In genomic region chr15:91572421-91573069, GRCm38 (mm10) we compare ENCODE assay signal across 9 mouse cellular contexts. TPM values are rescaled to one million over a fixed set of nuclear protein-coding genes. Genes with fewer than 3 reads are reported as not detected.
DNase-seq lines count a peak whose midpoint lies in the region; ATAC-seq and TF ChIP-seq lines count a peak whose summit lies in the region.
"Had no signal": no experiment of that assay in that cellular context is flagged by ENCODE, and none has a peak within 500 bp of the region (broad histone marks: within the 10 kb centered on the region; RNA-seq: fewer than 3 reads in every experiment).

No protein-coding gene starts in this region.

- peak overlapping the region; percentile 27 for H3K4me3 ChIP-seq in bone marrow, adult 2 months (replicated peaks; ENCODE audit: control insufficient read depth, low read depth, low read length)
- H3K4me3 ChIP-seq in forebrain, embryonic 12.5 days (replicated peaks): peak overlapping the region; percentile 81
- H3K4me3 ChIP-seq in hindbrain, embryonic 10.5 days: peak overlapping the region; percentile 72
- H3K4me3 ChIP-seq in liver, embryonic 13.5 days (replicated peaks): peak overlapping the region; percentile 60
- peak overlapping the region; percentile 71 for H3K4me3 ChIP-seq in neural tube, embryonic 12.5 days

- peak overlapping the region; percentile 94 for H3K4me2 ChIP-seq in forebrain, embryonic 12.5 days
- H3K4me2 ChIP-seq in liver, embryonic 13.5 days: peak overlapping the region; percentile 75
- peak overlapping the region; percentile 98 for H3K4me2 ChIP-seq in neural tube, embryonic 12.5 days (replicated peaks)

- WGBS in bone marrow, adult 2 months: 2% methylated on average over 70 of the region's 91 CpGs
- WGBS in forebrain, embryonic 12.5 days: under 1% methylated on average over 76 of the region's 91 CpGs
- WGBS in hindbrain, embryonic 10.5 days: under 1% methylated on average over 87 of the region's 91 CpGs
- WGBS in liver, embryonic 13.5 days (ENCODE audit: insufficient replicate concordance): 1% methylated on average over 73 of the region's 91 CpGs
- WGBS in neural tube, embryonic 12.5 days: under 1% methylated on average over 86 of the region's 91 CpGs

- no peak for TF ChIP-seq POLR2A in bone marrow, adult 2 months (IDR thresholded peaks at IDR 0.05; ENCODE audit: borderline replicate concordance, control insufficient read depth, low read depth, low read length)

- ATAC-seq in frontal cortex, adult (ENCODE audit: low TSS enrichment): peak; percentile 48
- ATAC-seq in forebrain, embryonic 12.5 days (ENCODE audit: low FRiP score): peak; percentile 90
- peak; percentile 72 for ATAC-seq in liver, embryonic 13.5 days (ENCODE audit: low read depth)
- peak; percentile 88 for ATAC-seq in neural tube, embryonic 12.5 days (ENCODE audit: low FRiP score, low read depth)
- no peak for ATAC-seq in erythroid progenitor cell, adult 5-6 weeks (replicated peaks; ENCODE audit: low FRiP score, poor library complexity, severe bottlenecking)

- H3K4me1 ChIP-seq in bone marrow, adult 2 months (ENCODE audit: control insufficient read depth, insufficient read depth, low read length): no peaks in the 10 kb centered on the region
- peaks cover 15% of the 10 kb centered on the region for H3K4me1 ChIP-seq in forebrain, embryonic 12.5 days
- H3K4me1 ChIP-seq in hindbrain, embryonic 10.5 days (replicated peaks): peaks cover 21% of the 10 kb centered on the region; the same call in 1 of the 2 replicates
- no peaks in the 10 kb centered on the region for H3K4me1 ChIP-seq in liver, embryonic 13.5 days (replicated peaks)
- peaks cover 8% of the 10 kb centered on the region; the same call in 1 of the 2 replicates for H3K4me1 ChIP-seq in neural tube, embryonic 12.5 days

- no peaks in the 10 kb centered on the region for H3K9me3 ChIP-seq in forebrain, embryonic 12.5 days
- no peaks in the 10 kb centered on the region for H3K9me3 ChIP-seq in hindbrain, embryonic 10.5 days
- H3K9me3 ChIP-seq in liver, embryonic 13.5 days (replicated peaks): no peaks in the 10 kb centered on the region
- H3K9me3 ChIP-seq in neural tube, embryonic 12.5 days: no peaks in the 10 kb centered on the region

- no peak for TF ChIP-seq CTCF in bone marrow, adult 2 months (IDR thresholded peaks at IDR 0.05; ENCODE audit: control insufficient read depth, insufficient read depth, low read length)

- no peaks in the 10 kb centered on the region for H3K36me3 ChIP-seq in forebrain, embryonic 12.5 days (replicated peaks)
- H3K36me3 ChIP-seq in hindbrain, embryonic 10.5 days: no peaks in the 10 kb centered on the region
- H3K36me3 ChIP-seq in liver, embryonic 13.5 days: no peaks in the 10 kb centered on the region
- no peaks in the 10 kb centered on the region for H3K36me3 ChIP-seq in neural tube, embryonic 12.5 days

- peak overlapping the region; percentile 33; the same call in 1 of the 2 replicates for H3K27ac ChIP-seq in bone marrow, adult 2 months (ENCODE audit: control insufficient read depth, insufficient read depth, low read depth, low read length, poor library complexity)
- peak overlapping the region; percentile 81 for H3K27ac ChIP-seq in forebrain, embryonic 12.5 days
- H3K27ac ChIP-seq in hindbrain, embryonic 10.5 days: peak overlapping the region; percentile 86
- H3K27ac ChIP-seq in liver, embryonic 13.5 days: no peak overlapping the region
- H3K27ac ChIP-seq in neural tube, embryonic 12.5 days: no peak overlapping the region

- no peak for DNase-seq in frontal cortex, postnatal 14 days (ENCODE audit: low spot score in 2 of 2)
- no peak for DNase-seq in hindbrain, embryonic 10.5 days (ENCODE audit: low spot score)
- DNase-seq in liver, embryonic 13.5 days: no peak

- peaks cover 12% of the 10 kb centered on the region for H3K27me3 ChIP-seq in forebrain, embryonic 12.5 days
- peaks cover 19% of the 10 kb centered on the region for H3K27me3 ChIP-seq in hindbrain, embryonic 10.5 days (ENCODE audit: insufficient read depth, poor library complexity, severe bottlenecking)
- peaks cover 44% of the 10 kb centered on the region for H3K27me3 ChIP-seq in liver, embryonic 13.5 days
- H3K27me3 ChIP-seq in neural tube, embryonic 12.5 days (replicated peaks): peaks cover 8% of the 10 kb centered on the region
- H3K27me3 ChIP-seq: CH12.LX had no signal

- peak overlapping the region; percentile 80 for H3K9ac ChIP-seq in forebrain, embryonic 12.5 days
- H3K9ac ChIP-seq in liver, embryonic 13.5 days: peak overlapping the region; percentile 45
- peak overlapping the region; percentile 77 for H3K9ac ChIP-seq in neural tube, embryonic 12.5 days

RNA-seq across cellular contexts. Expression of gene Slc2a13, which starts 0.5 kb away (rescaled TPM):
- not detected in 2 replicates for polyA plus RNA-seq in bone marrow, adult 2 months (2011; ENCODE audit: insufficient read depth, insufficient read length, low replicate concordance, missing spikeins)
- polyA plus RNA-seq in forebrain, embryonic 12.5 days (2016; fragmentation: Nextera tagmentation; extraction: Ambion mirVana): 2.3 and 3.8 TPM in 2 replicates
- 0.71 and 0.97 TPM in 2 replicates for polyA plus RNA-seq in hindbrain, embryonic 10.5 days (2016; fragmentation: Nextera tagmentation; extraction: Ambion mirVana)
- polyA plus RNA-seq in liver, embryonic 13.5 days (2015; fragmentation: Nextera tagmentation; extraction: Ambion mirVana): 0.08 and 0.13 TPM in 2 replicates
- polyA plus RNA-seq in neural tube, embryonic 12.5 days (2016; fragmentation: Nextera tagmentation; extraction: Ambion mirVana): 1.8 and 2.7 TPM in 2 replicates
- not detected in 2 replicates for total RNA-seq in erythroid progenitor cell, adult 5-6 weeks (2015; ENCODE audit: low replicate concordance)
- total RNA-seq in erythroid progenitor cell, adult 5-6 weeks (2017; ENCODE audit: low replicate concordance): 0.13 TPM in 1 of 2 replicates, not detected in the other
- total RNA-seq: CH12.LX had no signal

Comparison
In these comparisons a context has a peak if more than half of its experiments do, and no peak if none do; other contexts are left out.
1. H3K27ac ChIP-seq: peak in bone marrow, adult 2 months (single experiment), forebrain, embryonic 12.5 days (single experiment) and hindbrain, embryonic 10.5 days (single experiment); none in liver, embryonic 13.5 days (single experiment) and neural tube, embryonic 12.5 days (single experiment).
2. H3K4me3 ChIP-seq: peak in every context shown above with its lines; median percentile 81 in forebrain, embryonic 12.5 days; 72 in hindbrain, embryonic 10.5 days; 71 in neural tube, embryonic 12.5 days; 60 in liver, embryonic 13.5 days; 27 in bone marrow, adult 2 months.
3. Peak in every context shown above with its lines, with median percentiles within 50 percentile points of each other: H3K4me2 ChIP-seq and H3K9ac ChIP-seq.